Mouse (Mus musculus) adrenal gland, postnatal 36 days (tissue): ENCODE results near the gene Cib1. TPM values are rescaled to one million over a fixed set of nuclear protein-coding genes. Genes with fewer than 3 reads are reported as not detected.

Experiments used
- DNase-seq, 2 experiments: peaks; one replicate each; pipeline ENCODE4 v3.0.0; 2021; ENCODE audit warnings: mixed read lengths in 1 of 2
- total RNA-seq, 2 experiments: library from RNA; stranded (reverse); gene quantifications; 2 replicates each; pipeline ENCODE4 v1.2.3; 2021

Cib1 gene
- total RNA-seq, 2 experiments from 2014 or later, result 65.1 to 70.1 TPM

GRCm38 (mm10) chr7:80200963-80201539 is 31.6 kb downstream of the Cib1 start:
- DNase-seq, result peak; percentile 71 to 74

- DNase-seq, result no peak
Measured at GRCm38 (mm10) chr7:80200588-80200945, 32.0 kb downstream of the Cib1 start.

- no peak for DNase-seq
Measured at GRCm38 (mm10) chr7:80199851-80200587, 32.6 kb downstream of the Cib1 start.

- no peak for DNase-seq
Measured at GRCm38 (mm10) chr7:80199286-80199685, 33.3 kb downstream of the Cib1 start.

DNA sequence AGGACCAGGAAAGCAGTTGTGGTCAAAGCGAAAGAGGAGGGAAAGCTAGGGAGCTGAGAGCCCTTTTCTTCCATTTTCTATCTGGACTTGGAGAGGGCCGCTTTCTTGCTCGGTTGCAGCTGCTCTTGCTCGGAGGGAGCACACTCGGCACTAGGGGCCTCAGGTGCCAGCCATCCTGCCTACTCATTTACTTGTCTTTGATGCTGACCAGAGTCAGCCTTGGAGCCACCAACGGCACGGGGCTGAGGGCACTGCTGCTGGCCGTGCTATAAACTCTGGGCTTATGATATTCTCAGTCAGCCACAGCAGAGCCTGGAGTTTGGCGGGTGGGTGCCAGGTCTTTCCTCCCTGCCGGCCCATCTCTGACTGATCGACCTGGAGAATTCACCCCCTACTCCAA is 33.8 kb downstream of the Cib1 start:
- DNase-seq, result no peak

- DNase-seq, result peak; percentile 89 to 92
Measured at GRCm38 (mm10) chr7:80197941-80198778, 34.5 kb downstream of the Cib1 start.

DNA sequence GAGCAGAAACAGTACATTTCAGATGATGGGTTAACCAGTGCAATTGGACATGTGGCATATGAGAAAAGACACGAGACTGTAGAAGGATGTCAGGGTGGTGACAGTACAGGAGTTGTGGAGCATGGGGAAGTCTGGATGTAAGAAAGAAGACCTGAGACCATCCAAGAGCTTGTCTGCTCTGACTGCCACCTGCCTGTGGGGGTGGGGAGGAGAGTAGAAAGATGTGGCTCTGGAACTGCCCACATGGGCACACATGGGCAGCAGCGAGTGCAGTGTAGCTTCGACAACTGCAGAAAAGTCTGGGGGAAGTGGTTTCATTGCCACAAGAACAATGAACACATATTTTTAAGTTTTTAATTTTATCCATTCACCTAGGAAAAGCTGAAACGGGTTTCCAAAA is 35.2 kb downstream of the Cib1 start:
- DNase-seq, result no peak

GRCm38 (mm10) chr7:80195576-80196263 is 36.9 kb downstream of the Cib1 start:
- DNase-seq, result peak in 1 of 2 experiments; percentile 59

- DNase-seq, result no peak
Measured at GRCm38 (mm10) chr7:80195146-80195545, 37.5 kb downstream of the Cib1 start.

DNA sequence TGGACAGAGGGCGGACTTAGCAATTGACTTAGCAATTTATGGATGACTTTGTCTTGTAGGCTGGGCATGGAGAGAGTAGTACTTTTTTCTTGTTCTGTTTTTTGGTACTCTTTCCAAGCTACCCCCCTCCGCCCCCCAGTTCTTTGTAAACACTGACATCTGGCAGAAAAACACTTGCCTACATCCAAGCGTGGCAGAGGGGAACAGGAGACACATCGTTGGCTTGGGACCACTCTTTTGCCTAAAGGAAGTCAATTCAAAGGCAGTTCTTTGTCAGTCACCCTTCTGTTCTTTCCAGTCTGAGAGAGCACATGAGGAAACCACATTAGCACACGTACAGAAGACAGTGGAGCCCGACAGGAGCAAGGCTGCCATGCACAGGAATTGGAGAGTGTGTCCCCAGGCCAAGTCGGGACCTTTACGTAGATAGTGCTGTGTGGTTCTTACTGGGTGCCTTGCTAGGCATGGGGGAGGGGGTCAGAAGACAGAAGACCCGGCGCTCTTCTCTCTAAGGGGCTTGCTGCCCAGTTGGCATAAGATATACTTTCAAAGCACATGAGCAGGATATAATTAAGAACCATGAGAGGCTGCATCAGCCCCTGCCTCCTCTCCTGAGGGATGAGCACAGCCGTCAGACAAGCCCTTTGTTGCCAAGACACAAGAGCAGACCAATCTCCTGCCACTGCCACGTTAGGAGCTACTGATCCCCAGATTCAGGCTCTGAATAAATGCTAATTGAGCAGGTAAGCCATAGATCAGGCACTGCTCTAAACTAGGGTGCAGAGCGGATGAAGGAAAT is 38.5 kb downstream of the Cib1 start:
- DNase-seq, result no peak

- peak; percentile 90 to 93 for DNase-seq
Measured at GRCm38 (mm10) chr7:80192226-80193061, 40.2 kb downstream of the Cib1 start.

DNA sequence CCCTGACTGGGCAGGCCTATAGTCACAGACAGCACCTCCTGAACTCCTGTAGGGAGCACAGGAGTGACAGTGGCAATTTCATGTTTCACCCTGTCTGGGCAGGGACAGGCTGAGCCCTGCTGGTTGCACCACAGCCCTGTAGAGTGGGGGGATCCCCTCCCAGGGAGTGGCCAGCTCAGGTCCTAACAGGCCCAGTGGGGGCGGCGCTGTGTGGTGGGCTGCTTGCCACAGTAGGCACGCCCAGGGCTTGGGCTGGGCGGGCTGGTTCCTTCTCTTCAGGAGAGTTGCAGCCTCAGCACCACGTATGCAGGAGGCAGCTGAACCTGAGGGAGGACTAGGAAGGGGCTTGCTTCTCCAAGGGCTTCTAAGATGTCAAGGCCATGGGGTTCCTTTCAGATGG is 41.2 kb downstream of the Cib1 start:
- DNase-seq, result peak in 1 of 2 experiments; percentile 65

- peak; percentile 43 to 61 for DNase-seq
Measured at GRCm38 (mm10) chr7:80189147-80189933, 43.3 kb downstream of the Cib1 start.

- DNase-seq, result no peak
Measured at GRCm38 (mm10) chr7:80188579-80189125, 44.0 kb downstream of the Cib1 start.

DNA sequence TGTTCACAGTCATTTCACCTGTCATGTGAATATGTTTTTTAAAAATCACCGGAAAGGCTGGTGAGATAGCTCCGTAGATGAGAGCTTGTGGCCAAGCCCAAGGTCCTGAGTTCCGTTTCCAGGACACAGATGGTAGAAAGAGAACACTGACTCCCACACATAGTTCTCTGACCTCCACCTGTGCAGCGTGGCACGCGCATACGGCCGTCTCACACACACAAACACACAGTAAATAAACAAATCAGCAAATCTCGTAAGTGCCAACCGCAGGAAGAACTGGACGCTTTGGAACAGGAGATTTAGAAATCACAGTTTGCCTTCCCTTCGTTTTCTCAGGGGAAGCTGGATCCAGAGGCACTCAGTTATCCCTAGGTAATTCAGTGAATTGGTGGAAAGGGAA is 45.1 kb downstream of the Cib1 start:
- peak in 1 of 2 experiments; percentile 9 for DNase-seq

DNA sequence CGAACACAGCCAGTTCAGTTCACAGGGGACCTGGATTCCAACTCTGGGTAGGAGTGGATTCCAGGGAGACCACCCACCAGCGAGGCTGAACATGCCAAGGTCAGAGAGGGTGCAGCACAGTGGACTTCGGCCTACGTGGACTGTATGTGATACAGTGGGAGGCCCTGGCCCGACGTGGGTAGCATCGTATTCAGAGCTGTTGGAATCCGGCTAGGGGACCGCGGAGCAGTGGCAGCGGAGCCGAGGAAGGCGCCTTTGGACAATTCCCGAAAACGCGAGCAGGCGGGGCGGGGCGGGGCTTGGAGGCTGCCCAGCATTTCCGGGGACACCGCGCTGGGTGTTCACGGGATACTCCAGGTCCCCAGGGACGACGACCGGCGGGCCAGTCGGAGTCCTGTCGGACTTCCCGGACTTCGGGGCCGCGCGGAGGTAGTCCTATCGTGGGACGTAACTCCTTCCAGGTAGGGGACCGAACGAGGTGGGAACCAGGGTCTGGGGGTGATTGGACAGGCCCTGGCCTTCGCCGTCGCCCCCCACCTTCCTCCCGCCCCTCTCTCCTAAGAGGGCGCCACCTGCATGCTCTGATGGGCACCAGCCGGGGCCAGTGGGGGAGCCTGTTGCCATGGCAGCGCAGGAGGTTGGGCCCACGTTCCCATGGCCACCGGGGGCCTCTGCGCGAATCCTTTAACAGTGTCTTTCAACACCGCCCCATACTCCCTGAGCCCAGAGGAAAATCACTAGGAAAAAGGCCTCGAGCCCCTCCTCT is 45.9 kb downstream of the Cib1 start, which contains the start of gene Sema4b:
Gene Sema4b, plus strand, starts transcription at position 311 of the 766 bp plus-strand sequence.
- DNase-seq, result peak; percentile 98

DNA sequence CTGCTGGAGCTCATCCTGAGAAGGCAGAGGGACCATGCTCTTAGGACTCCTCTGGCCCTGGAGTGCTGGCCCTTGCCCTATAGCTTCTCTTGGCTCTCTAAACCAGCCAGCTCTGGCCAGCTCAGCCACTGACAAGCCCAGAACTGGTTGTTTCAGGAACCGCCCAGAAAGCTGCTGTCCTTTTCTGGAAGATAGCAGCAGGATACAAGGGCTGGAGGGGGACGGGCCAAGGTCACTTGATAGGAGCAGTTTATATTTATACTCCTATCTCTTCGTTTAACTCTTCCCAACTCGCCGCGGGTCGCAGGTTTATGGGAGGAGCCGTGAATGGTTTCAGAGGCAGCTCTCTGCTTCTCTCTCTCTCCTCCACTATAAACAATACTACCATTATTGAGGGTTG is 46.6 kb downstream of the Cib1 start:
- DNase-seq, result peak; percentile 86 to 88

DNA sequence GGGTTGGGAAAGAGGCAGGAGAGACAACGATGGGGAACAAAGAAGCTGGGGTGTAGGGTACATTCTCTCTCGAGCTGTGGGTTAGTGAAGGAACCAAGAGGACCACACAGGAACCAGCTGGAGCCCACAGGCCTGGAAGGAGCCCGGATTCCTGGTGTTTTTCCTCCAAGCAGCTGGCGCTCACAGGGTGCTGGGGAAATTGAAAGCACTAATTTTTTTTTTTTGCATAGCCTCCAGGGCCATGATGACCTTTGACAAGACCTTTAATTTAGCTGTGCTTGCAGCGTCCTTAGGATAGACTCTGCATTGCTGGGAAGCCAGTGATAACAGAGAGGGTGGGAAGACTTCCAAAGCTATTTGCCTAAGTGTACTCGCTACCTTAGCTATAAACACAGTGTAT is 47.6 kb downstream of the Cib1 start:
- DNase-seq, result peak in 1 of 2 experiments; percentile 42
